Mouse (Mus musculus) liver, adult 2 months (tissue): Measurements from ENCODE around the gene H13. TPM values are rescaled to one million over a fixed set of nuclear protein-coding genes. Genes with fewer than 3 reads are reported as not detected.

Experiments used
- DNase-seq: peaks from one replicate; pipeline ENCODE4 v3.0.0-alpha.2; 2011; ENCODE audit warnings: low read depth, low spot score; ENCODE audit errors: extremely low read depth
- H3K27ac ChIP-seq: fragments of 200-500 bp; replicated peaks from 2 replicates; pipeline ENCODE4 v1.5.1; 2012; ENCODE audit warnings: low read depth, mild to moderate bottlenecking, control low read depth, inconsistent platforms, low read length; ENCODE audit not compliant: insufficient read depth
- H3K27me3 ChIP-seq: fragments of 200-500 bp; 2 replicates; pipeline ENCODE4 v1.6.1; 2012; ENCODE audit warnings: mild to moderate bottlenecking, moderate library complexity, low read length, inconsistent platforms; ENCODE audit not compliant: control insufficient read depth, insufficient read depth
- H3K36me3 ChIP-seq: fragments of 200-500 bp; 2 replicates; pipeline ENCODE4 v1.6.1; 2012; ENCODE audit warnings: low read length, inconsistent platforms; ENCODE audit not compliant: control insufficient read depth, insufficient read depth
- H3K4me1 ChIP-seq: fragments of 200-500 bp; 2 replicates; pipeline ENCODE4 v1.6.1; 2011; ENCODE audit warnings: low read length; ENCODE audit not compliant: control insufficient read depth, insufficient read depth
- H3K4me3 ChIP-seq: fragments of 200-500 bp; 2 replicates; pipeline ENCODE4 v1.5.1; 2011; ENCODE audit warnings: low read depth, mild to moderate bottlenecking, control low read depth, low read length, moderate library complexity; ENCODE audit not compliant: insufficient read depth
- H3K79me2 ChIP-seq: fragments of 200-500 bp; 2 replicates; pipeline ENCODE4 v1.6.1; 2012; ENCODE audit warnings: inconsistent platforms, mild to moderate bottlenecking, low read length, moderate library complexity; ENCODE audit not compliant: control insufficient read depth, insufficient read depth
- H3K9ac ChIP-seq: fragments of 200-500 bp; 2 replicates; pipeline ENCODE4 v1.6.1; 2012; ENCODE audit warnings: low read depth, mild to moderate bottlenecking, control low read depth, inconsistent platforms, low read length
- CTCF ChIP-seq: fragments of 200-500 bp; IDR thresholded peaks from 2 replicates; pipeline ENCODE4 v1.5.1; 2011; ENCODE audit warnings: low read depth, low read length, control low read depth
- POLR2A ChIP-seq: fragments of 200-500 bp; IDR thresholded peaks from 2 replicates; pipeline ENCODE4 v1.6.1; 2011; ENCODE audit warnings: low read length, control low read depth; ENCODE audit not compliant: insufficient read depth; ENCODE audit errors: extremely low read depth
- WGBS: fragments of 180-500 bp; shearing (Covaris S2); methylation state at CpG from one replicate; pipeline ENCODE4 v1.1.7; 2018; 5-methylcytosine and 5-hydroxymethylcytosine counted together
- polyA plus RNA-seq: library from polyadenylated mRNA; depleted of rRNA; stranded (reverse); fragments of >200 nt; gene quantifications from 2 replicates; pipeline ENCODE4 v1.2.3, GENCODE M21; 2012
- total RNA-seq: library from RNA; depleted of rRNA; stranded (reverse); fragments of >200 nt; gene quantifications from 2 replicates; pipeline ENCODE4 v1.2.3, GENCODE M21; 2014

Gene H13
- total and polyA plus RNA-seq, 2 experiments, result 65.5 to 148 TPM

DNA sequence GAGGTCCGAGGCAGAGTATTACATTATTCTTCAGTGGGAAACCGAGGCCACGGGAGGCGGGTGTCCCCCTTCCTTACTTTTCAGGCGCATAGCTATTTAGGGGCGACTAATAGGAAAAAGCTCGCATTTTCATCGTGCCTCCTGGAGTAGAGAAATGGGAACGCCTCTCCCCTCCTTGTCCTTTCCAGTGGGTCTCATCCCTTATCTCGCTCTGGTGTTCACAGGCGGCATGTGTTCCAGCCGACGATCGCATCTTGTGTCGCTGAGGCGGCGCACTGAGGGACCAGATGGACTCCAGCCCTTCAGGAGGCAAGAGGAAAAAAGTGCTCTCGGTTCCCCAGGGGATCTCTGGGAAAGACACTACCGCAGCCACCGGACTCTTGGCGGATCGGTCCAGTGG is 67.5 kb downstream of the H13 start:
- Histone ChIP-seq H3K36me3 (no peaks in the 10 kb centered on the region), H3K4me1 (peaks cover 21% of the 10 kb centered on the region), H3K9ac (peak overlapping the region; percentile 79), H3K27ac (peak overlapping the region; percentile 34), H3K4me3 (peak overlapping the region; percentile 80), H3K79me2 (no peaks in the 10 kb centered on the region), H3K27me3 (no peaks in the 10 kb centered on the region)
- under 1% methylated on average over 22 of the region's 22 CpGs for WGBS
- peak; percentile 30 for DNase-seq
- TF ChIP-seq POLR2A (no peak), CTCF (no peak)

GRCm38 (mm10) chr2:152737306-152738221 is 68.3 kb downstream of the H13 start:
- WGBS, result 10% methylated on average over 10 of the region's 10 CpGs
- peak overlapping the region; percentile 41 for H3K27ac ChIP-seq
- no peaks in the 10 kb centered on the region for H3K36me3 ChIP-seq
- no peak for TF ChIP-seq CTCF
- peaks cover 25% of the 10 kb centered on the region for H3K4me1 ChIP-seq
- H3K4me3 ChIP-seq, result peak overlapping the region; percentile 39
- H3K27me3 ChIP-seq, result no peaks in the 10 kb centered on the region
- peak overlapping the region; percentile 28 for H3K9ac ChIP-seq
- DNase-seq, result peak; percentile 76
- H3K79me2 ChIP-seq, result no peaks in the 10 kb centered on the region

- no peaks in the 10 kb centered on the region for H3K79me2 ChIP-seq
- no peak overlapping the region for H3K4me3 ChIP-seq
- H3K9ac ChIP-seq, result no peak overlapping the region
- H3K27me3 ChIP-seq, result no peaks in the 10 kb centered on the region
- WGBS, result 50% methylated on average over 2 of the region's 2 CpGs
- DNase-seq, result peak; percentile 25
- H3K4me1 ChIP-seq, result peaks cover 25% of the 10 kb centered on the region
- no peaks in the 10 kb centered on the region for H3K36me3 ChIP-seq
- TF ChIP-seq CTCF (no peak), POLR2A (no peak)
- H3K27ac ChIP-seq, result peak overlapping the region; percentile 41
Measured at GRCm38 (mm10) chr2:152738341-152738740, 69.1 kb downstream of the H13 start.

- no peaks in the 10 kb centered on the region for H3K36me3 ChIP-seq
- H3K4me1 ChIP-seq, result peaks cover 25% of the 10 kb centered on the region
- H3K4me3 ChIP-seq, result peak overlapping the region; percentile 32; the same call in 1 of the 2 replicates
- H3K9ac ChIP-seq, result peak overlapping the region; percentile 35
- WGBS, result under 1% methylated on average over 34 of the region's 36 CpGs
- H3K27ac ChIP-seq, result peak overlapping the region; percentile 79
- DNase-seq, result peak; percentile 78
- H3K79me2 ChIP-seq, result no peaks in the 10 kb centered on the region
- H3K27me3 ChIP-seq, result no peaks in the 10 kb centered on the region
- TF ChIP-seq CTCF (no peak), POLR2A (no peak)
Measured at GRCm38 (mm10) chr2:152739031-152739841, 70.0 kb downstream of the H13 start.

GRCm38 (mm10) chr2:152739842-152740260 is 70.6 kb downstream of the H13 start:
- peak; percentile 98 for DNase-seq
- Histone ChIP-seq H3K27ac (peak overlapping the region; percentile 79), H3K4me3 (no peak overlapping the region), H3K79me2 (no peaks in the 10 kb centered on the region), H3K36me3 (no peaks in the 10 kb centered on the region), H3K4me1 (peaks cover 22% of the 10 kb centered on the region), H3K27me3 (no peaks in the 10 kb centered on the region), H3K9ac (no peak overlapping the region)
- TF ChIP-seq POLR2A (no peak), CTCF (no peak)
- 1% methylated on average over 3 of the region's 3 CpGs for WGBS
